Mouse (Mus musculus): Measurements from ENCODE around the gene Mrgbp.

Gene Mrgbp

DNA sequence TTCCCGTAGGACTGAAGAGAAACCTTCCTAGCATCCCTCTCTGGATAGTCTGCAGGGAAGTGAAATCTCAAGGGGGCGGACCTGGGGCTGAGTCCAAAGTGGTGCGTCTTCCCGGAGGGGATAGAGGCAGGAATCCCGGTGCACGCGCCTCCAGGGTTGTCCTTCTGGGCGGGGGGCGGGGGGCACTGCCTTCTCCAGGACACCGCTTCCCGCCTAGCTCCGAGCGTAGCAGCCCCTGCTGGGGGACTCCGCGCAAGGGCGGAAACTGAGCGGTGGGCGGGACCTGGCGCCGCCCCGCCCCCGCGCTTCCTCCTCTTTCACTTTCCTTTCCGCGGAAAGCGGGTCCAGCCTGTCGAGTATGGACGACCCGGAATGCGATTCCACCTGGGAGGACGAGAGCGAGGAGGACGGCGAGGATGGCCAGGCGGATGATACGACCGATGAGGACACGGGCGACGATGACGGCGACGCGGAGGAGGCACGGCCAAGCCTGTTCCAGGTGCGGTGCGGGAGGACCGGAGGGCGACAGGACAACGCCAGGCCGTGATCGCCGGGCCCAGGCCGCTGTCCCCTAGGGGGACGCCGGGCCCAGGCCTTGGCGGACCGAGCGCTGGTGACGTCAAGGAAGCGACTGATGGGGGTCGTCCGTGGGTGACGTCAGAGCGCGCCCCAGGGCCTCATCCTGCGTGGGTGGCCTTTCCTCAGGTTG is 8.2 kb downstream of the Mrgbp start, which contains the start of gene Ogfr:
Gene Ogfr (plus strand): TSS at position 123 of the 709 bp plus-strand sequence.
- DNase-seq = peak; percentile 81 to 87

DNA sequence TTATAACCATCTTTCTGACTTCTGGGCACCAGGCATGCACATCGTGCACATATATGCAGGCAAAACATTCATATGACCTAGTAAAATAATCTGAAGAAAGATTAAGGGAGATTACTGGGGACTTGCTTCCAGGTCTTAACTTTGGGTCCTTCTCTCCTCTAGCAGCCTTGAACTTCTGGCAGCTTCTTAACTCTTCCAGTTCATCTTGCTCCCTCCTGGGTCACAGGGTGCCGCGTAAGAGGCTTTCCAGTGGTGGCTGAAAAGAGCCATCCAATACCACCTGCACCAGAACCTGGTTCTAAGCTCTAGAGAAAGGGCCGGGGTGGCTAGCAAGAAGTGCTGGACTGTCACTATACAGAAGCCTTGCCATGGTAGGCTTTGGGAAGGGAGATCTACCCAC is 16.4 kb downstream of the Mrgbp start, which contains the start of gene Col9a3:
Gene Col9a3 (plus strand): TSS at position 301 of the 400 bp plus-strand sequence.
- peak in 1 of 2 experiments; percentile 3 for DNase-seq

DNA sequence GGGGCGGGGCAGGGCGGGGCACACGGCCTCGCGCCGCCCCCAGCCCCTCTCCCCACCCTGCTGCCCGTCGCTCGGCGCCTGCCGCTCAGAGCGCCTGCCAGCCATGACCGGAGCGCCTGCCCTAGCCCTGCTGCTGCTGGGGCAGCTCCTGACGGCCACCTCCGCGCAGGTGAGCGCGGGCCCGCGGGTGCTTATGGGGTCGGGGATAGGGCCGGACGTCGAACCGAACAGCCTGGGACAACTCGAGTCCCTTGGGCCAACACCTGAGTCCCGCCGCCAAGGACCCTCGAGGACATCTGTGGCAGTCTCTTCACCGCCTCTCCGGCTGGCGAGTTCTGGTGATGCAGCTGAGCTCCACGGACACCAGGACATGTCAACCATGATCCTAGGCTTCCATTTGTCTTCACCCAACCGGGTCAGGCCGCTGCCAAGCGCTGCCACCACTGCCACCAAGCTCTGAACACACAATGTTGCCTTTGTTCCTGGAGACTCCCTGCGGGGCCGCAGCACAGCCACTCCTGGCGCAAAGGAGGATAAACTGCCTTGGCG is 17.1 kb downstream of the Mrgbp start:
- DNase-seq = peak in 1 of 2 experiments; percentile 29

DNA sequence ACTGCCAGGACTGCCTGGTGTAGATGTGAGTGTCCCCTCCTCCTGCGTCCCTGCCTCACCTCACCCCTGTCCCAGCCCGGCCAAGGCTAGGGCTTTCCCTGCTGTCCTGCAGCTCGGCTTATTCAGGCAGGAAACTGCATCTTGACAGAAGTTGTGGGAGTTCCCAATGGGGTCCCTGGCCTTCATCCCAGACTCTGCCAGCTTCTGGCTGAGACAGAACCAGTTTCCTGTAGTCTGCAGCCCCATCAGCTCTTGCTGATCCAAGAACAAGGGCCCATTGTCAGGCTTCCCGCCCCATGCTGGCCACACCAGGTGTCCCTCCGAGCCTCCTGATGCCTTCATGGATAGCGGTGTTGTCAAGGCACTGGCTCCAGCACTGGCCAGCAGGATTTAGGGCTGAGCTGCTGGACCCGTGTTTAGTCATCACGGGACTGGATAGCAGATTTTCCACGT is 19.5 kb downstream of the Mrgbp start:
- no peak for DNase-seq

DNA sequence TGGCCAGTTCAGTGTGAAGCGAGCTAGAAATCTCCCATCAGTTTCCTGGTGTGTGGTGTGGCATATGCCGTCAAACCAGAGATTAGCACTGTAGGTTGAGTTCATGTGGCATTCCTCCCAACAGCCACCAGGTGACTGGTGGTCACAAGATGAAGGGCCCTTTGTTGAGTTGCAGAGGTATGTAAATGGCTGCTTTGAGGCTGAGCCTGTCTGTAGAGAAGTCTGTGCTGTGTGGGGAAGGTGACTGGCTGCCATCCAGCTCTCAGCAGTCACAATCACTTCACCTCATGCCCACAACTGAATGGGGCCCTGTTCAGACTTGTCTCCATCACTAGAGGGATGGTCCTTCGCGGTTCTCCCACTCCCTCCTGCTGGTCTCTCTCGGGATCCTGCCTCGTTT is 23.7 kb downstream of the Mrgbp start:
- DNase-seq = no peak

DNA sequence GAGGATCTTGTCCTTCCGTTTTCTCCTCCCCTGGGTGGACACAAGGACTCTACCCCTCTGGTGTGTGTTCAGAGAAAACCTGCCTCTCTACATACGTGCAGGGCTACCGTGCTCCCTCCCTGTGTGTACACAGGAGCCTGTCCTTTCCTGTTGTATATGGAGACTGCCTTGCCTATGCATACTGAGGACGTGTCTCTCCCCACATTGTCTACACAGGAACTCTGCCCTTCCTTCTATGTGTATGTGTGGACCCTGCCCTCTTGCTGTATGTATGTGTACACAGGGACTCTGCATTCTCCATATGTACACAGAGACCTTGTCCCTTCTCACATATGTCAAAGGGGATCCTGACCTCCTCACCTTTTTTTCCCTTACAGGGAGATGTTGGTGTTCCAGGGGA is 29.2 kb downstream of the Mrgbp start:
- no peak for DNase-seq

- no peak for DNase-seq
These were observed 30.8 kb downstream of the Mrgbp start for GRCm38 (mm10) chr2:180611882-180612281.
